Mouse (Mus musculus) thymus, adult 18-20 months (tissue): ENCODE measurements at regions not wholly inside any gene's neighbourhood (a gene's known extent, or its start where the extent isn't known, plus 50 kb on each side); places are given as distances from the start of the nearest gene placed in this dataset.
"Not testable (repeated sequence)": the region's sequence is repeated elsewhere in the genome, so short reads cannot be mapped to it uniquely, and the experiment has no call there.

Source experiments
- DNase-seq, 2 experiments: peaks; one replicate each; pipeline ENCODE4 v3.0.0; 2022; ENCODE audit warnings: mixed read lengths in 2 of 2

- not testable (repeated sequence) for DNase-seq
Observed at GRCm38 (mm10) chr17:13551693-13552404, 197.5 kb downstream of the Tcp10c start.

GRCm38 (mm10) chr17:13552840-13553239 is 198.5 kb downstream of the Tcp10c start:
- not testable (repeated sequence) for DNase-seq

GRCm38 (mm10) chr17:13555311-13556059 is 201.1 kb downstream of the Tcp10c start:
- not testable (repeated sequence) for DNase-seq

GRCm38 (mm10) chr17:13556060-13556660 is 201.8 kb downstream of the Tcp10c start:
- not testable (repeated sequence) for DNase-seq

GRCm38 (mm10) chr17:13558863-13559262 is 201.5 kb upstream of the Afdn start:
- DNase-seq, result no peak

- no peak for DNase-seq
Observed at GRCm38 (mm10) chr17:13561342-13561741, 199.0 kb upstream of the Afdn start.

- no peak for DNase-seq
Observed at GRCm38 (mm10) chr17:13562974-13563373, 197.4 kb upstream of the Afdn start.

GRCm38 (mm10) chr17:13564800-13565199 is 195.5 kb upstream of the Afdn start:
- DNase-seq, result no peak

GRCm38 (mm10) chr17:13566680-13567079 is 193.7 kb upstream of the Afdn start:
- no peak for DNase-seq

GRCm38 (mm10) chr17:13567183-13567582 is 193.2 kb upstream of the Afdn start:
- DNase-seq, result no peak

- no peak for DNase-seq
Observed at GRCm38 (mm10) chr17:13570796-13571195, 189.5 kb upstream of the Afdn start.

- DNase-seq, result no peak
Observed at GRCm38 (mm10) chr17:13572204-13572833, 188.0 kb upstream of the Afdn start.

GRCm38 (mm10) chr17:13573036-13573435 is 187.3 kb upstream of the Afdn start:
- peak; percentile 34 to 41 for DNase-seq

- no peak for DNase-seq
Observed at GRCm38 (mm10) chr17:13574122-13574521, 186.2 kb upstream of the Afdn start.

GRCm38 (mm10) chr17:13574682-13575444 is 185.5 kb upstream of the Afdn start:
- no peak for DNase-seq

GRCm38 (mm10) chr17:13577798-13578197 is 182.5 kb upstream of the Afdn start:
- no peak for DNase-seq

GRCm38 (mm10) chr17:13581214-13581920 is 179.0 kb upstream of the Afdn start:
- no peak for DNase-seq

GRCm38 (mm10) chr17:13581995-13582588 is 178.2 kb upstream of the Afdn start:
- DNase-seq, result no peak

- no peak for DNase-seq
Observed at GRCm38 (mm10) chr17:13583475-13584233, 176.7 kb upstream of the Afdn start.

- DNase-seq, result no peak
Observed at GRCm38 (mm10) chr17:13584394-13584793, 175.9 kb upstream of the Afdn start.
